Mouse (Mus musculus): ENCODE data around the gene Cenpe. TPM values are rescaled to one million over a fixed set of nuclear protein-coding genes. Genes with fewer than 3 reads are reported as not detected.

Cenpe gene
- polyA plus RNA-seq, 1 experiment, result 9.0 TPM

GRCm38 (mm10) chr3:135212658-135213350, 467 bp downstream of the Cenpe start:
- TF ChIP-seq POLR2A (IDR thresholded peaks at IDR 0.05; ENCODE audit: control insufficient read depth, extremely low read depth, insufficient read depth, low read length, poor library complexity), result no peak
- no peak for TF ChIP-seq CTCF (IDR thresholded peaks at IDR 0.05; ENCODE audit: borderline replicate concordance, control insufficient read depth, extremely low read depth, insufficient read depth, low read length, poor library complexity)
- H3K27ac ChIP-seq (ENCODE audit: control insufficient read depth, insufficient read depth, low read length), result no peak overlapping the region
- WGBS, result 1% methylated on average over 26 of the region's 26 CpGs
- peaks cover 3% of the 10 kb centered on the region; the same call in 1 of the 2 replicates for H3K4me1 ChIP-seq (replicated peaks; ENCODE audit: control insufficient read depth, insufficient read depth, low read length)
- peaks cover 15% of the 10 kb centered on the region for H3K36me3 ChIP-seq (ENCODE audit: control insufficient read depth, insufficient read depth, low read length)
- H3K27me3 ChIP-seq (ENCODE audit: control insufficient read depth, insufficient read depth, low read length), result no peaks in the 10 kb centered on the region
- peak overlapping the region; percentile 92 for H3K4me3 ChIP-seq (ENCODE audit: control insufficient read depth, insufficient read depth, low read length)
- no peak for DNase-seq

- TF ChIP-seq POLR2A (IDR thresholded peaks at IDR 0.05; ENCODE audit: control insufficient read depth, extremely low read depth, insufficient read depth, low read length, poor library complexity) (no peak), CTCF (IDR thresholded peaks at IDR 0.05; ENCODE audit: borderline replicate concordance, control insufficient read depth, extremely low read depth, insufficient read depth, low read length, poor library complexity) (no peak)
- Histone ChIP-seq H3K36me3 (ENCODE audit: control insufficient read depth, insufficient read depth, low read length) (peaks cover 72% of the 10 kb centered on the region), H3K27ac (ENCODE audit: control insufficient read depth, insufficient read depth, low read length) (no peak overlapping the region), H3K27me3 (ENCODE audit: control insufficient read depth, insufficient read depth, low read length) (no peaks in the 10 kb centered on the region), H3K4me1 (replicated peaks; ENCODE audit: control insufficient read depth, insufficient read depth, low read length) (no peaks in the 10 kb centered on the region), H3K4me3 (ENCODE audit: control insufficient read depth, insufficient read depth, low read length) (no peak overlapping the region)
- no peak for DNase-seq
- WGBS, result 96% methylated on average over 3 of the region's 3 CpGs
These were observed 19.7 kb downstream of the Cenpe start for GRCm38 (mm10) chr3:135232058-135232457.

- H3K4me1 ChIP-seq (replicated peaks; ENCODE audit: control insufficient read depth, insufficient read depth, low read length), result no peaks in the 10 kb centered on the region
- DNase-seq, result no peak
- no peak overlapping the region for H3K4me3 ChIP-seq (ENCODE audit: control insufficient read depth, insufficient read depth, low read length)
- no peaks in the 10 kb centered on the region for H3K27me3 ChIP-seq (ENCODE audit: control insufficient read depth, insufficient read depth, low read length)
- TF ChIP-seq CTCF (IDR thresholded peaks at IDR 0.05; ENCODE audit: borderline replicate concordance, control insufficient read depth, extremely low read depth, insufficient read depth, low read length, poor library complexity) (no peak), POLR2A (IDR thresholded peaks at IDR 0.05; ENCODE audit: control insufficient read depth, extremely low read depth, insufficient read depth, low read length, poor library complexity) (no peak)
- 97% methylated on average over 3 of the region's 3 CpGs for WGBS
- H3K27ac ChIP-seq (ENCODE audit: control insufficient read depth, insufficient read depth, low read length), result no peak overlapping the region
- H3K36me3 ChIP-seq (ENCODE audit: control insufficient read depth, insufficient read depth, low read length), result peaks cover 76% of the 10 kb centered on the region
These were observed 20.1 kb downstream of the Cenpe start for GRCm38 (mm10) chr3:135232462-135232861.

GRCm38 (mm10) chr3:135245733-135246132, 33.4 kb downstream of the Cenpe start:
- DNase-seq, result no peak
- Histone ChIP-seq H3K4me1 (replicated peaks; ENCODE audit: control insufficient read depth, insufficient read depth, low read length) (no peaks in the 10 kb centered on the region), H3K4me3 (ENCODE audit: control insufficient read depth, insufficient read depth, low read length) (no peak overlapping the region), H3K27me3 (ENCODE audit: control insufficient read depth, insufficient read depth, low read length) (no peaks in the 10 kb centered on the region), H3K27ac (ENCODE audit: control insufficient read depth, insufficient read depth, low read length) (no peak overlapping the region), H3K36me3 (ENCODE audit: control insufficient read depth, insufficient read depth, low read length) (peaks cover 72% of the 10 kb centered on the region)
- TF ChIP-seq CTCF (IDR thresholded peaks at IDR 0.05; ENCODE audit: borderline replicate concordance, control insufficient read depth, extremely low read depth, insufficient read depth, low read length, poor library complexity), result no peak
- no peak for TF ChIP-seq POLR2A (IDR thresholded peaks at IDR 0.05; ENCODE audit: control insufficient read depth, extremely low read depth, insufficient read depth, low read length, poor library complexity)

- TF ChIP-seq POLR2A (IDR thresholded peaks at IDR 0.05; ENCODE audit: control insufficient read depth, extremely low read depth, insufficient read depth, low read length, poor library complexity) (no peak), CTCF (IDR thresholded peaks at IDR 0.05; ENCODE audit: borderline replicate concordance, control insufficient read depth, extremely low read depth, insufficient read depth, low read length, poor library complexity) (no peak)
- H3K4me3 ChIP-seq (ENCODE audit: control insufficient read depth, insufficient read depth, low read length), result no peak overlapping the region
- H3K36me3 ChIP-seq (ENCODE audit: control insufficient read depth, insufficient read depth, low read length), result peaks cover 71% of the 10 kb centered on the region
- no peak for DNase-seq
- H3K27me3 ChIP-seq (ENCODE audit: control insufficient read depth, insufficient read depth, low read length), result no peaks in the 10 kb centered on the region
- no peak overlapping the region for H3K27ac ChIP-seq (ENCODE audit: control insufficient read depth, insufficient read depth, low read length)
- 96% methylated on average over 6 of the region's 6 CpGs for WGBS
- H3K4me1 ChIP-seq (replicated peaks; ENCODE audit: control insufficient read depth, insufficient read depth, low read length), result no peaks in the 10 kb centered on the region
These were observed 34.5 kb downstream of the Cenpe start for GRCm38 (mm10) chr3:135246828-135247227.

- peaks cover 60% of the 10 kb centered on the region for H3K36me3 ChIP-seq (ENCODE audit: control insufficient read depth, insufficient read depth, low read length)
- no peak overlapping the region for H3K27ac ChIP-seq (ENCODE audit: control insufficient read depth, insufficient read depth, low read length)
- TF ChIP-seq POLR2A (IDR thresholded peaks at IDR 0.05; ENCODE audit: control insufficient read depth, extremely low read depth, insufficient read depth, low read length, poor library complexity), result no peak
- TF ChIP-seq CTCF (IDR thresholded peaks at IDR 0.05; ENCODE audit: borderline replicate concordance, control insufficient read depth, extremely low read depth, insufficient read depth, low read length, poor library complexity), result no peak
- H3K4me1 ChIP-seq (replicated peaks; ENCODE audit: control insufficient read depth, insufficient read depth, low read length), result no peaks in the 10 kb centered on the region
- H3K4me3 ChIP-seq (ENCODE audit: control insufficient read depth, insufficient read depth, low read length), result no peak overlapping the region
- no peak for DNase-seq
- H3K27me3 ChIP-seq (ENCODE audit: control insufficient read depth, insufficient read depth, low read length), result no peaks in the 10 kb centered on the region
- WGBS, result 93% methylated on average over 6 of the region's 6 CpGs
These were observed 36.8 kb downstream of the Cenpe start for GRCm38 (mm10) chr3:135249104-135249503.

All from thymus, adult 2 months (tissue).